Mouse (Mus musculus) hindbrain, embryonic 13.5 days (tissue): Measurements from ENCODE around the gene Phf3. TPM values are rescaled to one million over a fixed set of nuclear protein-coding genes. Genes with fewer than 3 reads are reported as not detected.

Source experiments
- ATAC-seq: fragments of 200-750 bp; cut with Nextera tagmentation; 2 replicates; pipeline ENCODE4 v1.8.0; 2017; ENCODE audit warnings: moderate TSS enrichment; ENCODE audit not compliant: low FRiP score
- H3K27ac ChIP-seq: fragments of 300-500 bp; sonication (generic); 2 replicates; pipeline ENCODE4 v1.5.1; 2015; ENCODE audit warnings: inconsistent platforms, mild to moderate bottlenecking, moderate library complexity
- H3K27me3 ChIP-seq: fragments of 300-500 bp; sonication (generic); 2 replicates; pipeline ENCODE4 v1.6.1; 2015; ENCODE audit warnings: mild to moderate bottlenecking, inconsistent platforms
- H3K36me3 ChIP-seq: fragments of 300-500 bp; sonication (generic); 2 replicates; pipeline ENCODE4 v1.6.1; 2015; ENCODE audit warnings: mild to moderate bottlenecking, inconsistent platforms
- H3K4me1 ChIP-seq: fragments of 300-500 bp; sonication (generic); replicated peaks from 2 replicates; pipeline ENCODE4 v1.6.1; 2015; ENCODE audit warnings: inconsistent platforms
- H3K4me2 ChIP-seq: fragments of 300-500 bp; sonication (generic); 2 replicates; pipeline ENCODE4 v1.6.1; 2015; ENCODE audit warnings: inconsistent platforms, mild to moderate bottlenecking, moderate library complexity
- H3K4me3 ChIP-seq: fragments of 300-500 bp; sonication (generic); 2 replicates; pipeline ENCODE4 v1.5.1; 2015; ENCODE audit warnings: mild to moderate bottlenecking, inconsistent platforms
- H3K9ac ChIP-seq: fragments of 300-500 bp; sonication (generic); 2 replicates; pipeline ENCODE4 v1.6.1; 2015; ENCODE audit warnings: mild to moderate bottlenecking, inconsistent platforms
- H3K9me3 ChIP-seq: fragments of 300-500 bp; sonication (generic); 2 replicates; pipeline ENCODE4 v1.6.1; 2016; ENCODE audit warnings: inconsistent platforms
- WGBS: fragments of 180-500 bp; shearing (Covaris S2); methylation state at CpG from one replicate; pipeline ENCODE4 v1.1.7; 2015; 5-methylcytosine and 5-hydroxymethylcytosine counted together
- polyA plus RNA-seq: library from polyadenylated mRNA; unstranded; fragments of >200 nt; fragmentation: Nextera tagmentation; extraction: Ambion mirVana; gene quantifications from 2 replicates; pipeline ENCODE4 v1.2.1, GENCODE M21; 2015

The Phf3 gene
- polyA plus RNA-seq, 1 experiment from 2014 or later, result 42.3 TPM

DNA sequence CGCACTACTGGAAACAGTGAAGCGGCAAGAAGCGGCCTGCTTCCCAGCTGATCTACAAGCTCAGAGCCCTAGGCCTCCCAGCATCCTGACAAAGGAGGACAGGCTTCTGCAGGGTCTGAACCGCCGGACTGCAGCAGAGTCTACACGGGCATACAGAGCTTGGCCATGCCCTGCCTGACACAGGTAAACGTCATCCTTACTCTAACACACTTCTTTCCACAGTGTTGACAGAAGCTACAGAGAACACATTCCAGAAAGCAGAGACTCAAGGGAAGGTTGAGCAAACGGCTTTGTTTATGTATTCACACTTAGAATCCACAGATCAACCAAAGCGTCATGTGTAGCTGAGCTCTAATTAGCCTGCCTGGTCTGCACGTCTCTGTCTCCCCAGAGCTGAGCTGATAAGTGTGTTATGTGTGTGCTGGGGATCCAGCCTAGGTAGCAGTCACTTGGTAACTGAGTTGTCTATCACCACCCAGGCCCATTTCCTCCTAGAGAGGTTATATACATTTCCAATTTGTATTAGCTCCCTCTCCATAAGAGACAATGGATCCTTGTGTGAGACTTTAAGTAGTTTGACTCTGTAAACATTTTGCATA lies 65.5 kb downstream of the Phf3 start:
- ATAC-seq, result no peak

GRCm38 (mm10) chr1:30805688-30806285 lies 67.9 kb downstream of the Phf3 start:
- 95% methylated on average over 11 of the region's 11 CpGs for WGBS
- H3K27ac ChIP-seq, result no peak overlapping the region
- no peaks in the 10 kb centered on the region for H3K4me1 ChIP-seq
- H3K9ac ChIP-seq, result no peak overlapping the region
- H3K27me3 ChIP-seq, result no peaks in the 10 kb centered on the region
- peaks cover 69% of the 10 kb centered on the region for H3K36me3 ChIP-seq
- no peak overlapping the region for H3K4me2 ChIP-seq
- no peaks in the 10 kb centered on the region for H3K9me3 ChIP-seq
- no peak for ATAC-seq
- H3K4me3 ChIP-seq, result no peak overlapping the region

More for the DNA sequence above, 65.5 kb downstream of the Phf3 start:
- Histone ChIP-seq H3K4me3 (no peak overlapping the region), H3K4me2 (no peak overlapping the region), H3K9me3 (no peaks in the 10 kb centered on the region), H3K9ac (no peak overlapping the region), H3K27ac (no peak overlapping the region), H3K4me1 (no peaks in the 10 kb centered on the region), H3K36me3 (peaks cover 78% of the 10 kb centered on the region), H3K27me3 (no peaks in the 10 kb centered on the region)
- WGBS, result 92% methylated on average over 10 of the region's 10 CpGs

DNA sequence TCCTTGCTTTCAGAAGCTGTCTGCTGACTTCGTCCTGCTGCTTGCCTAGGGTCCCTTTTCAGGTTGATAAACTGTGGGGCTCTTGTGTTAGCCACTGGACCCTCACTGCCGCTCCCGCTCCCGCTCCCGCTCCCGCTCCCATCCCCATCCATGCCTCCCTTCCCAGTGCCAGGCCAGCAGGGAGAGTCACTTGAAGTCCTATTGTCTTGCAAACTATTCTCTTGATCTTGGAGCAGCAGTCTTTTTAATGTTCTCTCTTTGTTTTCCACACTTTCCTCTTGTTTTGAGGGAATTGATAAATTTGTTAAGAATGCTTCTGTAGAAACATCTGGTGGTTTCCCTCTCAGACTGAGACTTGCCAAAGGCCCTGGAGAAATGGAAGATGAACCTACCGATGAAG lies 68.8 kb downstream of the Phf3 start:
- 76% methylated on average over 7 of the region's 7 CpGs for WGBS
- peaks cover 60% of the 10 kb centered on the region for H3K36me3 ChIP-seq

DNA sequence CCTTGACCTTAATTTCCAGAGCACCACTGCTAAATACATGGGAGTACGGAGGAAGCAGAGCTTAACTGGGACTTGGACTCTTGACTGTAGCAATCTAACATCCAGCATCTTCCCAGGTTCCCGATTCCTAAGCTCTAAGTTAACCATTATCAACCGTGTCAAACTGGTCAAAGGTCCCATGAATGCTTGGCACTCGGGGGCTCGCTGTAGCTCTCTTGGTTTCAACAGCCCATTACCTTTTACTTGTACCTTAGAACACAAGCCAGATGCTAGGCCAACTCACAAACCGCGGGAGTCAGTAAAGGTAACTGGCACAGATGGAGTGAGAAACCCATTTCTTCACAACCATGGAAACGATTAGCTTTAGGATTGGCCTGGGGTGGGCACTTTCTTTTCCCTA lies 71.8 kb downstream of the Phf3 start:
- Histone ChIP-seq H3K36me3 (peaks cover 39% of the 10 kb centered on the region), H3K27me3 (no peaks in the 10 kb centered on the region), H3K4me3 (no peak overlapping the region), H3K4me1 (no peaks in the 10 kb centered on the region), H3K4me2 (no peak overlapping the region), H3K27ac (no peak overlapping the region), H3K9ac (no peak overlapping the region), H3K9me3 (no peaks in the 10 kb centered on the region)
- ATAC-seq, result no peak
- WGBS, result 95% methylated on average over 8 of the region's 8 CpGs

More for the DNA sequence above, 68.8 kb downstream of the Phf3 start:
- Histone ChIP-seq H3K4me3 (no peak overlapping the region), H3K9ac (no peak overlapping the region), H3K9me3 (no peaks in the 10 kb centered on the region), H3K4me1 (no peaks in the 10 kb centered on the region), H3K27me3 (no peaks in the 10 kb centered on the region), H3K4me2 (no peak overlapping the region), H3K27ac (no peak overlapping the region)
- ATAC-seq, result no peak

GRCm38 (mm10) chr1:30799277-30799834 lies 74.4 kb downstream of the Phf3 start:
- H3K4me2 ChIP-seq, result no peak overlapping the region
- no peaks in the 10 kb centered on the region for H3K9me3 ChIP-seq
- no peak overlapping the region for H3K4me3 ChIP-seq
- no peak for ATAC-seq
- peaks cover 21% of the 10 kb centered on the region for H3K36me3 ChIP-seq
- WGBS, result 81% methylated on average over 6 of the region's 6 CpGs
- H3K9ac ChIP-seq, result no peak overlapping the region
- no peaks in the 10 kb centered on the region for H3K4me1 ChIP-seq
- no peak overlapping the region for H3K27ac ChIP-seq
- H3K27me3 ChIP-seq, result no peaks in the 10 kb centered on the region

DNA sequence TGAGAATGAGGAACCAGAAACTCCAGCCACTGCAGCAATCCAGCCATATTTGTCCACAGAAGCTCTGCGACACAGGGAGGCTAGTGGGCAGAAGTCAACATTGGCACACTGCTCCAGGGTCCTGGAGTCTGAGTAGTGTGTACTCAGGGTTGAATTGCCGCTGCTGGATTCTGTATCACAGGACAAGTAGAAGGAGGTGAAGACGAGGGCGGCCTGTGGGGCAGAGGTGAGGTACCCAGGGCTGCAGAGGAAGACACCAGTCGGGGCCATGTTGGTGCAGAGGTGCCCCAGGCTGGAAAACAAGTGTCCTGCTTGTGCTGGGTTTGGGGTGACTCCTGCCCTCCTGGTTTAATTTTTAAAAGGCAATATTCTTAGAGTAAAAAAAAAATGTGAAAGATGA lies 79.1 kb downstream of the Phf3 start:
- Histone ChIP-seq H3K27ac (no peak overlapping the region), H3K4me1 (no peaks in the 10 kb centered on the region), H3K9ac (no peak overlapping the region), H3K36me3 (no peaks in the 10 kb centered on the region), H3K4me3 (no peak overlapping the region), H3K9me3 (no peaks in the 10 kb centered on the region), H3K27me3 (no peaks in the 10 kb centered on the region), H3K4me2 (no peak overlapping the region)
- 87% methylated on average over 5 of the region's 5 CpGs for WGBS
- ATAC-seq, result no peak

GRCm38 (mm10) chr1:30793357-30793883 lies 80.3 kb downstream of the Phf3 start:
- H3K9ac ChIP-seq, result no peak overlapping the region
- H3K9me3 ChIP-seq, result no peaks in the 10 kb centered on the region
- 75% methylated on average over 7 of the region's 7 CpGs for WGBS
- no peak overlapping the region for H3K27ac ChIP-seq
- no peak overlapping the region for H3K4me2 ChIP-seq
- no peaks in the 10 kb centered on the region for H3K27me3 ChIP-seq
- H3K4me1 ChIP-seq, result no peaks in the 10 kb centered on the region
- H3K36me3 ChIP-seq, result no peaks in the 10 kb centered on the region
- ATAC-seq, result no peak
- H3K4me3 ChIP-seq, result no peak overlapping the region

GRCm38 (mm10) chr1:30792935-30793334 lies 80.8 kb downstream of the Phf3 start:
- H3K9me3 ChIP-seq, result no peaks in the 10 kb centered on the region
- 76% methylated on average over 5 of the region's 5 CpGs for WGBS
- H3K4me2 ChIP-seq, result no peak overlapping the region
- no peaks in the 10 kb centered on the region for H3K4me1 ChIP-seq
- H3K27ac ChIP-seq, result no peak overlapping the region
- H3K27me3 ChIP-seq, result no peaks in the 10 kb centered on the region
- no peak for ATAC-seq
- no peaks in the 10 kb centered on the region for H3K36me3 ChIP-seq
- no peak overlapping the region for H3K9ac ChIP-seq
- H3K4me3 ChIP-seq, result no peak overlapping the region

DNA sequence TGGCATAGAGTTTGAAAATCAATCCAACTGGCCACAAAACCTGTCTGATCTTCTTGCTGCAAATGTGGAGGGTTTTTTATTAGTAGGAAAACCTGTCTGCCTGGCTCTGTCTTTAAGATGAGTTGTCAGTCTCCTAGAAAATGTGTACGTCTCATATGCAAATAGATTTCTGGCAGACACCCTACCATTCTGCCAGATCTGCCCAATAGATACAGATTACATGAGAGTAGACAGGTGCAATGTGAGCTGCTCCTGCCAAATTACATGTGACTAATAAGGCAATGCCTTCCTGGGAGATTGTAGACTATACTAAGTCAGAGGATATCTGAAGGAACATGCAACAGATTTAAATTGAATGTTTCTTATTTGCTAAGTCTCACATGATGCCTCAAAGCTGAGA lies 83.5 kb downstream of the Phf3 start:
- 83% methylated on average over 1 of the region's 1 CpGs for WGBS
- Histone ChIP-seq H3K4me2 (no peak overlapping the region), H3K27me3 (no peaks in the 10 kb centered on the region), H3K4me1 (no peaks in the 10 kb centered on the region), H3K9ac (no peak overlapping the region), H3K36me3 (no peaks in the 10 kb centered on the region), H3K4me3 (no peak overlapping the region), H3K9me3 (no peaks in the 10 kb centered on the region; the same call in 1 of the 2 replicates), H3K27ac (no peak overlapping the region)
- ATAC-seq, result no peak

- H3K9me3 ChIP-seq, result no peaks in the 10 kb centered on the region; the same call in 1 of the 2 replicates
- H3K9ac ChIP-seq, result no peak overlapping the region
- WGBS, result 90% methylated on average over 1 of the region's 1 CpGs
- H3K4me2 ChIP-seq, result no peak overlapping the region
- H3K36me3 ChIP-seq, result no peaks in the 10 kb centered on the region
- ATAC-seq, result no peak
- no peaks in the 10 kb centered on the region for H3K27me3 ChIP-seq
- H3K27ac ChIP-seq, result no peak overlapping the region
- H3K4me1 ChIP-seq, result no peaks in the 10 kb centered on the region
- no peak overlapping the region for H3K4me3 ChIP-seq
Observed at GRCm38 (mm10) chr1:30789689-30790088, 84.0 kb downstream of the Phf3 start.

DNA sequence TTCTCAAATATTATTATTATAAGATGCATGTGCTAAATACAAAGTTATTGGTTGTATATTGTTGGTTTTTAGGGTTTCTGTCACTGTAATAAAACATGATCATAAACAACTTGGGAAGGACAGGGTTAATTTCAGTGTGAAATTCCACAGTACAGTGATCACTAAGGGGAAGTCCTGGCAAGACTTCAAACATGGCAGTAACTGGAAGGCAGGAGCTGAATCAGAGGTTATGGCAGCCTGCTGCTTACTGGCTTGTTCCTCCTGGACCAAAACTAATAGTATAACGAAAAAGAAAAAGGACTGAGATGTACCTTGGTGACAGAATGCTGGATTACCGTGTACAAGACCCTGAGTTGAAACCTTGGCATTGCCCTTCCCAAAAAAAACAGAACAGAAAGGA lies 84.7 kb downstream of the Phf3 start:
- Histone ChIP-seq H3K9ac (no peak overlapping the region), H3K4me1 (no peaks in the 10 kb centered on the region), H3K36me3 (no peaks in the 10 kb centered on the region), H3K27ac (no peak overlapping the region), H3K27me3 (no peaks in the 10 kb centered on the region), H3K4me2 (no peak overlapping the region), H3K9me3 (no peaks in the 10 kb centered on the region; the same call in 1 of the 2 replicates), H3K4me3 (no peak overlapping the region)
- no peak for ATAC-seq
- WGBS, result 63% methylated on average over 2 of the region's 2 CpGs

- Histone ChIP-seq H3K4me3 (no peak overlapping the region), H3K4me1 (no peaks in the 10 kb centered on the region), H3K27me3 (no peaks in the 10 kb centered on the region), H3K27ac (no peak overlapping the region), H3K9me3 (no peaks in the 10 kb centered on the region; the same call in 1 of the 2 replicates), H3K36me3 (no peaks in the 10 kb centered on the region), H3K4me2 (no peak overlapping the region), H3K9ac (no peak overlapping the region)
- no peak for ATAC-seq
- WGBS, result 91% methylated on average over 9 of the region's 9 CpGs
Observed at GRCm38 (mm10) chr1:30786583-30786982, 87.1 kb downstream of the Phf3 start.

GRCm38 (mm10) chr1:30783741-30784140 lies 90.0 kb downstream of the Phf3 start:
- Histone ChIP-seq H3K36me3 (no peaks in the 10 kb centered on the region), H3K4me1 (no peaks in the 10 kb centered on the region), H3K9me3 (no peaks in the 10 kb centered on the region; the same call in 1 of the 2 replicates), H3K9ac (no peak overlapping the region), H3K4me3 (no peak overlapping the region), H3K27me3 (no peaks in the 10 kb centered on the region), H3K27ac (no peak overlapping the region), H3K4me2 (no peak overlapping the region)
- 77% methylated on average over 6 of the region's 6 CpGs for WGBS
- ATAC-seq, result no peak
